Mouse (Mus musculus) liver, embryonic 15.5 days (tissue): ENCODE results near the gene Antxr1. TPM values are rescaled to one million over a fixed set of nuclear protein-coding genes. Genes with fewer than 3 reads are reported as not detected.
A peak's percentile ranks its signal among the peaks of the same experiment; 100 is the strongest.

ENCODE experiments used
- ATAC-seq: fragments of 200-750 bp; cut with Nextera tagmentation; 2 replicates; pipeline ENCODE4 v1.8.0; 2017; ENCODE audit warnings: moderate number of reproducible peaks, mild to moderate bottlenecking, moderate library complexity; ENCODE audit not compliant: insufficient read depth
- H3K27ac ChIP-seq: fragments of 300-500 bp; sonication (generic); replicated peaks from 2 replicates; pipeline ENCODE4 v1.5.1; 2015; ENCODE audit warnings: mild to moderate bottlenecking, inconsistent platforms
- H3K27me3 ChIP-seq: fragments of 300-500 bp; sonication (generic); 2 replicates; pipeline ENCODE4 v1.6.1; 2015; ENCODE audit warnings: mild to moderate bottlenecking, inconsistent platforms
- H3K36me3 ChIP-seq: fragments of 300-500 bp; sonication (generic); replicated peaks from 2 replicates; pipeline ENCODE4 v1.6.1; 2015; ENCODE audit warnings: moderate library complexity, mild to moderate bottlenecking, inconsistent platforms
- H3K4me1 ChIP-seq: fragments of 300-500 bp; sonication (generic); replicated peaks from 2 replicates; pipeline ENCODE4 v1.6.1; 2015; ENCODE audit warnings: inconsistent platforms
- H3K4me2 ChIP-seq: fragments of 300-500 bp; sonication (generic); 2 replicates; pipeline ENCODE4 v1.6.1; 2015; ENCODE audit warnings: moderate library complexity, mild to moderate bottlenecking, inconsistent platforms
- H3K4me3 ChIP-seq: fragments of 300-500 bp; sonication (generic); replicated peaks from 2 replicates; pipeline ENCODE4 v1.5.1; 2015; ENCODE audit warnings: mild to moderate bottlenecking, inconsistent platforms
- H3K9ac ChIP-seq: fragments of 300-500 bp; sonication (generic); 2 replicates; pipeline ENCODE4 v1.6.1; 2015; ENCODE audit warnings: moderate library complexity, mild to moderate bottlenecking, inconsistent platforms
- H3K9me3 ChIP-seq: fragments of 300-500 bp; sonication (generic); replicated peaks from 2 replicates; pipeline ENCODE4 v1.6.1; 2016; ENCODE audit warnings: inconsistent platforms
- WGBS: fragments of 180-500 bp; shearing (Covaris S2); methylation state at CpG from one replicate; pipeline ENCODE4 v1.1.7; 2015; ENCODE audit warnings: mixed read lengths; ENCODE audit not compliant: insufficient replicate concordance; 5-methylcytosine and 5-hydroxymethylcytosine counted together
- polyA plus RNA-seq: library from polyadenylated mRNA; unstranded; fragments of >200 nt; fragmentation: Nextera tagmentation; extraction: Ambion mirVana; gene quantifications from 2 replicates; pipeline ENCODE4 v1.2.1, GENCODE M21; 2015

Gene Antxr1
- 0.47 and 0.54 TPM in 2 replicates for polyA plus RNA-seq

- no peak for ATAC-seq
- peaks cover 49% of the 10 kb centered on the region for H3K27me3 ChIP-seq
- no peaks in the 10 kb centered on the region; the same call in 1 of the 2 replicates for H3K4me1 ChIP-seq
- no peaks in the 10 kb centered on the region for H3K9me3 ChIP-seq
- H3K4me3 ChIP-seq = peak within 1 kb of the TSS; percentile 50
- H3K9ac ChIP-seq = no peak within 1 kb of the TSS
- H3K4me2 ChIP-seq = peak within 1 kb of the TSS; percentile 64
- H3K27ac ChIP-seq = 0 out of 2 replicates have a peak within 1 kb of the TSS, but pooled peaks have one; percentile 19
- no peaks in the 10 kb centered on the region for H3K36me3 ChIP-seq
- WGBS = under 1% methylated on average over 54 of the region's 54 CpGs
Measured at GRCm38 (mm10) chr6:87335091-87335934, at the start of gene Antxr1. Antxr1 (minus strand) TSS chr6:87335821.

DNA sequence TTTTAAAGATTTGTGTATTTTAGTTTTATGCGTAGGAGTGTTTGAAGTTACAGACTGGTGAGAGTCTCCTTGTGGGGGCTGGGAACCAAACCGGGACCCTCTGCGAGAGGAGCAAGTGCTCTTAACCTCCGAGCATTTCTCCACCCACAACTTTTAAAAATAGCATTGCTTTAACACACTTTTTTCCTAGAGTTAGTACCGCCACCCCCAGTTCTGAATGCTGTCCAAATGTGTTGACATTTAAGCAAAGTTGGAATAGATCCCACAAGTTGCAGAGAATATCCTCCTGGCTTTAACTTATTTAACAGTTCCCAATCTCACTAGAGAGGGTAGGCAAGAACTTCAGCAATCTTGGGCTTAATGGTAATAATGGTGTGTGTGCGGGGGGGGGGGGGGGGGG is 49.1 kb upstream of the Antxr1 start:
- 42% methylated on average over 6 of the region's 6 CpGs for WGBS
- no peaks in the 10 kb centered on the region for H3K36me3 ChIP-seq
- no peak for ATAC-seq
- H3K4me1 ChIP-seq = peaks cover 17% of the 10 kb centered on the region
- H3K27me3 ChIP-seq = peaks cover 44% of the 10 kb centered on the region
- 0 out of 2 replicates have a peak overlapping the region, but pooled peaks have one; percentile 44 for H3K4me2 ChIP-seq
- H3K27ac ChIP-seq = no peak overlapping the region
- no peaks in the 10 kb centered on the region for H3K9me3 ChIP-seq
- no peak overlapping the region for H3K9ac ChIP-seq
- no peak overlapping the region for H3K4me3 ChIP-seq

DNA sequence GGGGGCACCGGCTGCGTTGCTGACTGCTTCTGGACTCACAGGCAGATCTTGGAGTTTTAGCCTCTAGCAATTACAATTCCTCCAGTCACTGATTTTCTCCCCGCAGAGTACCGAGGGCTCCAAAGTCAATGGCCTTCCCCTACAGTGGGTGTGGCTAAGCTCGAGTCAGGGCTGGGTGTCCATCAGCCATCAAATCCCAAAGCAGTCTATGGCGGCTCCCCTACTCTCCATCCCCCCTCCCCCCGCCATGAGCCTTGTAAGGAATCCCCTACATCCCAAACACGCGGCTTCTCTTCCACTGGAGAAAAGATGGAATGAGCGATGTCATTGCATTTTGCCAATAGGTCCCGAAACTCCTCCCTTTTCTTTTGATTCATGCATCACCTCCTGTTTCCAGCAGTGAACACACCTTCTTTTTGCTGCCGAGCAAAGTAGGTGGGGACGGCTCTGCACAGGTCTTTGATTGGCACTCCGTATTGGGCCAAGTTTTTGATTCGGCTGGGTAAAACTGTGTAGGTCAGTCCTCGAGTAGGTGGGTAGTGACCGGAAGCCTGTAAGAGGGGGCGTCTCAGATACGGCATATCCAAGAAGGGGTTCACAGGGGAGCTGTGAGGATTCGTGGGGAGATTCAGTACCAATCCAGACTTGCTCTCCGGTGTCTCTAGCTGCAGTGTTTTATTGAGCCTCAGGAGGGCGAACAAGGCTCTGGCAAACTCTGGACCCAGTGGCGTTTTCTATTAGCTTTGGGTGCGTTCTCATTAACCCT is 48.5 kb upstream of the Antxr1 start:
- ATAC-seq = no peak
- WGBS = 14% methylated on average over 24 of the region's 24 CpGs
- H3K4me3 ChIP-seq = no peak overlapping the region

DNA sequence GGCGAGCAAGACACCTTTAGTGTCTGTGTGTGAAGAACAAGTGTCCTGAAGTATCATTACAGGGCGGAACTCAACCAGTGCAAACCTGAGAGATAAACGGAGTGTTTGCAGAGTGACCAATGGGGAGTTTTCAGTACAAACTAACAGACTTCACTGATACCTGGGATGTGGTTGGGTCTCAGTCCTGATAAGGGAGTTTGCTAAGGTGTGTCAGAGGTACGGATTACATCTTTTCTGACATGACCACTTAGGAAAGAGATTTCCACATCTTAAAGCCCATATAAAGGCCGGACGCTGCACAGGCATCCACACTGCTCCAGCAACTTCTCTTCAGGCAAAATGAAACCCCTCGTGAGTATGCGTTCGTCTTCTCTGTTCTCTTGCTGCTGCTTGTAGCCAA is 37.4 kb upstream of the Antxr1 start, which contains the start of gene Gkn2:
Gene Gkn2 (plus strand): TSS at position 301 of the 400 bp plus-strand sequence.
- H3K27ac ChIP-seq = no peak within 1 kb of the TSS
- no peaks in the 10 kb centered on the region for H3K27me3 ChIP-seq
- H3K9ac ChIP-seq = no peak within 1 kb of the TSS
- no peak within 1 kb of the TSS for H3K4me2 ChIP-seq
- no peaks in the 10 kb centered on the region for H3K4me1 ChIP-seq
- H3K4me3 ChIP-seq = no peak within 1 kb of the TSS
- no peak for ATAC-seq
- H3K9me3 ChIP-seq = no peaks in the 10 kb centered on the region
- H3K36me3 ChIP-seq = no peaks in the 10 kb centered on the region
- WGBS = 71% methylated on average over 9 of the region's 9 CpGs

More for the DNA sequence above, 48.5 kb upstream of the Antxr1 start:
- peak overlapping the region; percentile 44 for H3K4me2 ChIP-seq
- peaks cover 11% of the 10 kb centered on the region for H3K4me1 ChIP-seq
- H3K9ac ChIP-seq = no peak overlapping the region
- H3K36me3 ChIP-seq = no peaks in the 10 kb centered on the region
- H3K27ac ChIP-seq = no peak overlapping the region
- H3K27me3 ChIP-seq = peaks cover 47% of the 10 kb centered on the region
- H3K9me3 ChIP-seq = no peaks in the 10 kb centered on the region

GRCm38 (mm10) chr6:87369223-87369622 is 33.6 kb upstream of the Antxr1 start:
- WGBS = 60% methylated on average over 5 of the region's 5 CpGs
- no peak for ATAC-seq

GRCm38 (mm10) chr6:87354441-87354840 is 18.8 kb upstream of the Antxr1 start:
- ATAC-seq = no peak
- no peaks in the 10 kb centered on the region for H3K36me3 ChIP-seq
- H3K27me3 ChIP-seq = no peaks in the 10 kb centered on the region
- no peak overlapping the region for H3K27ac ChIP-seq
- H3K4me3 ChIP-seq = no peak overlapping the region
- no peaks in the 10 kb centered on the region for H3K4me1 ChIP-seq
- WGBS = 42% methylated on average over 5 of the region's 5 CpGs
- no peak overlapping the region for H3K9ac ChIP-seq
- no peak overlapping the region for H3K4me2 ChIP-seq
- H3K9me3 ChIP-seq = no peaks in the 10 kb centered on the region

More at GRCm38 (mm10) chr6:87369223-87369622, 33.6 kb upstream of the Antxr1 start:
- Histone ChIP-seq H3K4me1 (no peaks in the 10 kb centered on the region), H3K27ac (no peak overlapping the region), H3K27me3 (0 out of 2 replicates have a peak, but pooled peaks cover 2% of the 10 kb centered on the region), H3K9ac (no peak overlapping the region), H3K4me3 (no peak overlapping the region), H3K36me3 (no peaks in the 10 kb centered on the region), H3K4me2 (no peak overlapping the region), H3K9me3 (no peaks in the 10 kb centered on the region)

- H3K4me3 ChIP-seq = no peak within 1 kb of the TSS
- H3K27me3 ChIP-seq = 0 out of 2 replicates have a peak, but pooled peaks cover 3% of the 10 kb centered on the region
- ATAC-seq = no peak
- no peak within 1 kb of the TSS for H3K9ac ChIP-seq
- H3K4me2 ChIP-seq = no peak within 1 kb of the TSS
- no peaks in the 10 kb centered on the region for H3K9me3 ChIP-seq
- no peaks in the 10 kb centered on the region for H3K36me3 ChIP-seq
- WGBS = 62% methylated on average over 8 of the region's 8 CpGs
- H3K27ac ChIP-seq = no peak within 1 kb of the TSS
- H3K4me1 ChIP-seq = no peaks in the 10 kb centered on the region
Measured at GRCm38 (mm10) chr6:87350829-87351228, 15.2 kb upstream of the Antxr1 start, which contains the start of gene Gkn1. Gkn1 (minus strand) TSS chr6:87350942.

DNA sequence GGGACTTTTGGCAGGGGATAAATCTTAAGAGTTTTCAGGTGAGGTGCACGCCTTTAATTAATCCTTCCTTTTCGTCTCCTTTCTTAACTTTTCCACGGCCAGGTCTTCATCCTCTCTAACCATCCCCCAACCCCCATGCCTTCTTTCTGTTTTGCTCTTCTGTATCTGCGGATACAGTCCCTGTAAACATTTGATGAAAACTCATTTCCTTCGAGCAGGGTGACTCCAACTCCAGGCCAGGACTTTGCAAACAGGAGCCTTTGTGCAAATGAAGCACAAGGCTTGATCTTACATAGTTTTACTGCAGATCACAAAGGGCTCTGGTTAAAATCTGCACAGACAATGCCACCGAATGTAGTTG is 294 bp upstream of the Antxr1 start:
- Histone ChIP-seq H3K9ac (no peak overlapping the region), H3K4me2 (no peak overlapping the region), H3K27me3 (peaks cover 49% of the 10 kb centered on the region), H3K9me3 (no peaks in the 10 kb centered on the region), H3K27ac (no peak overlapping the region), H3K4me3 (no peak overlapping the region), H3K36me3 (no peaks in the 10 kb centered on the region), H3K4me1 (no peaks in the 10 kb centered on the region; the same call in 1 of the 2 replicates)
- no peak for ATAC-seq
- 19% methylated on average over 6 of the region's 6 CpGs for WGBS

- Histone ChIP-seq H3K4me2 (peak overlapping the region; percentile 64; the same call in 1 of the 2 replicates), H3K9me3 (no peaks in the 10 kb centered on the region), H3K27ac (no peak overlapping the region), H3K4me3 (peak overlapping the region; percentile 50), H3K9ac (no peak overlapping the region), H3K36me3 (no peaks in the 10 kb centered on the region), H3K27me3 (peaks cover 49% of the 10 kb centered on the region), H3K4me1 (no peaks in the 10 kb centered on the region; the same call in 1 of the 2 replicates)
- WGBS = 21% methylated on average over 11 of the region's 11 CpGs
- no peak for ATAC-seq
Measured at GRCm38 (mm10) chr6:87334361-87335090, 1.1 kb downstream of the Antxr1 start.

DNA sequence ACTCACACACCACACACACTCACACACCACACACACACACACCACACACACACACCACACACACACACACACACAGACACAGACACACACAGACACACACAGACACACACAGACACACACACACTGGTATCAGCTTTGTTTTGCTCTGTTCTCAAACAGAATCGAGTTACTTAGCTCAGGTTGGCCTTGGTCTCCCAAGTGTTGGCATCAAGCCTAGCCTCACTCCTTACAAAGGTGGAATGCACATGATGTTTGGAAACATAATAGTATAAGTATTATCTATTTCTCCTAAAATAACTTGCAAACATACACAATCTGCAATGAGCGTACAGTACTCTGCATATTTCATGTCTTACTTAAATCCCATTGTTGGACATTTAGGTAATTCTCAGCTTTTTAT is 3.2 kb downstream of the Antxr1 start:
- Histone ChIP-seq H3K4me2 (no peak overlapping the region), H3K27ac (no peak overlapping the region), H3K4me1 (no peaks in the 10 kb centered on the region; the same call in 1 of the 2 replicates), H3K4me3 (no peak overlapping the region), H3K27me3 (peaks cover 47% of the 10 kb centered on the region), H3K36me3 (no peaks in the 10 kb centered on the region), H3K9me3 (no peaks in the 10 kb centered on the region), H3K9ac (no peak overlapping the region)
- no peak for ATAC-seq
- 51% methylated on average over 2 of the region's 2 CpGs for WGBS
